Mouse (Mus musculus) heart, postnatal 14 days (tissue): ENCODE results near the gene Erh. TPM values are rescaled to one million over a fixed set of nuclear protein-coding genes. Genes with fewer than 3 reads are reported as not detected.

Source experiments
- total RNA-seq, 2 experiments: library from RNA; stranded (reverse); gene quantifications; 2 replicates each; pipeline ENCODE4 v1.2.3; 2021

Gene Erh
- total RNA-seq, 2 experiments from 2014 or later = 24.8 to 28.6 TPM

Other genes with a start within 250 kb of the Erh start
- gene Dcaf5, start 207.7 kb downstream of the Erh start, total RNA-seq = 10 to 100 TPM; 31.0 to 34.1 TPM
- gene Exd2, start 181.2 kb downstream of the Erh start, total RNA-seq = 10 to 100 TPM; 11.2 to 12.7 TPM
- 1 to 10 TPM; 7.1 to 7.6 TPM for gene Galnt16, start 126.1 kb downstream of the Erh start, total RNA-seq
- gene Slc39a9, start 458 bp downstream of the Erh start, total RNA-seq = 10 to 100 TPM; 20.1 to 22.6 TPM
- under 1 TPM; 0.24 to 0.48 TPM for gene Plekhd1, start 48.2 kb upstream of the Erh start, total RNA-seq
- under 1 TPM in 1 of 2 experiments, not detected in 1; 0.07 TPM for gene Ccdc177, start 116.3 kb upstream of the Erh start, total RNA-seq
- gene Susd6, start 146.2 kb upstream of the Erh start, total RNA-seq = 10 to 100 TPM; 63.4 to 66.2 TPM